Mouse (Mus musculus): ENCODE data around the gene Adck1.
"Not testable (repeated sequence)": the region's sequence is repeated elsewhere in the genome, so short reads cannot be mapped to it uniquely, and the experiment has no call there.

DNA sequence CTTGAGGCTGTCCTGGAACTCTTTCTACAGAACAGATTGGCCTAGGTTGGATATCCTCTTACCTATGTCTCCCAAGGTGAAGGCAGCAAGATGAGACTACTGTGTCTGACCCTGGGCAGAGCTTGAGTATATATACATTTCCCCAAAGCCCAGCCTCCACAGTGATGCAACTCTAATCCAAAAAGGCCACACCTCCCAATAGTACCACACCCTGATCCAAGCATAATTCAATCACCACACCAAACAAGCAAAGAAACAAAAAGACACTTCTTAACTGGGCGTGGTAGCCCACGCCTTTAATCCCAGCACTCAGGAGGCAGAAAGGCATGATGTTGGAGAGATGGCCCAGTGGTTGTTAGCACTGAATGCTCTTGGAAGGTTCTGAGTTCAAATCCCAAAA lies 36.4 kb upstream of the Adck1 start, which contains the start of gene Gm5039:
- TF ChIP-seq EP300 (optimal IDR thresholded peaks at IDR 0.05); CTCF (IDR thresholded peaks at IDR 0.05; ENCODE audit: low read depth): not testable (repeated sequence)

All from stomach, postnatal 0 days (tissue).